Mouse (Mus musculus): ENCODE results near the gene Zfyve27.

Gene Zfyve27

GRCm38 (mm10) chr19:42177461-42177860, 13.7 kb downstream of the Zfyve27 start:
- DNase-seq (ENCODE audit: low read depth), result no peak

GRCm38 (mm10) chr19:42179356-42179755, 15.6 kb downstream of the Zfyve27 start:
- no peak for DNase-seq (ENCODE audit: low read depth)

- peak; percentile 60 for DNase-seq (ENCODE audit: low read depth)
Measured at GRCm38 (mm10) chr19:42182673-42183072, 18.9 kb downstream of the Zfyve27 start.

- no peak for DNase-seq (ENCODE audit: low read depth)
Measured at GRCm38 (mm10) chr19:42189735-42190134, 26.0 kb downstream of the Zfyve27 start.

GRCm38 (mm10) chr19:42190494-42190893, 26.7 kb downstream of the Zfyve27 start:
- peak; percentile 77 for DNase-seq (ENCODE audit: low read depth)

- peak; percentile 47 for DNase-seq (ENCODE audit: low read depth)
Measured at GRCm38 (mm10) chr19:42193311-42193710, 29.6 kb downstream of the Zfyve27 start.

GRCm38 (mm10) chr19:42196378-42196777, 32.6 kb downstream of the Zfyve27 start:
- DNase-seq (ENCODE audit: low read depth), result no peak

- peak; percentile 33 for DNase-seq (ENCODE audit: low read depth)
Measured at GRCm38 (mm10) chr19:42197066-42197465, 33.3 kb downstream of the Zfyve27 start.

GRCm38 (mm10) chr19:42198026-42198425, 34.3 kb downstream of the Zfyve27 start:
- peak; percentile 55 for DNase-seq (ENCODE audit: low read depth)

GRCm38 (mm10) chr19:42201696-42202381, 38.1 kb downstream of the Zfyve27 start, which contains the start of gene Sfrp5:
Sfrp5 (minus strand) TSS chr19:42202252.
- DNase-seq (ENCODE audit: low read depth), result no peak

- no peak for DNase-seq (ENCODE audit: low read depth)
Measured at GRCm38 (mm10) chr19:42202467-42202866, 38.7 kb downstream of the Zfyve27 start.

GRCm38 (mm10) chr19:42204306-42204705, 40.6 kb downstream of the Zfyve27 start:
- no peak for DNase-seq (ENCODE audit: low read depth)

- DNase-seq (ENCODE audit: low read depth), result no peak
Measured at GRCm38 (mm10) chr19:42205201-42205600, 41.5 kb downstream of the Zfyve27 start.

GRCm38 (mm10) chr19:42209485-42209884, 45.7 kb downstream of the Zfyve27 start:
- no peak for DNase-seq (ENCODE audit: low read depth)

GRCm38 (mm10) chr19:42209976-42210375, 46.2 kb downstream of the Zfyve27 start:
- no peak for DNase-seq (ENCODE audit: low read depth)

GRCm38 (mm10) chr19:42211936-42212335, 48.2 kb downstream of the Zfyve27 start:
- no peak for DNase-seq (ENCODE audit: low read depth)

GRCm38 (mm10) chr19:42214601-42215000, 50.9 kb downstream of the Zfyve27 start:
- DNase-seq (ENCODE audit: low read depth), result peak; percentile 57

- no peak for DNase-seq (ENCODE audit: low read depth)
Measured at GRCm38 (mm10) chr19:42216699-42217373, 53.1 kb downstream of the Zfyve27 start.

GRCm38 (mm10) chr19:42217374-42217763, 53.6 kb downstream of the Zfyve27 start:
- peak; percentile 87 for DNase-seq (ENCODE audit: low read depth)

- no peak for DNase-seq (ENCODE audit: low read depth)
Measured at GRCm38 (mm10) chr19:42226451-42226850, 62.7 kb downstream of the Zfyve27 start.

GRCm38 (mm10) chr19:42229499-42230287, 65.9 kb downstream of the Zfyve27 start:
- DNase-seq (ENCODE audit: low read depth), result no peak

- no peak for DNase-seq (ENCODE audit: low read depth)
Measured at GRCm38 (mm10) chr19:42230288-42230568, 66.5 kb downstream of the Zfyve27 start.

- DNase-seq (ENCODE audit: low read depth), result no peak
Measured at GRCm38 (mm10) chr19:42230986-42231385, 67.2 kb downstream of the Zfyve27 start.
